Mouse (Mus musculus): ENCODE results near the gene Prr15. TPM values are rescaled to one million over a fixed set of nuclear protein-coding genes. Genes with fewer than 3 reads are reported as not detected.

Prr15 gene
- polyA plus RNA-seq, 1 experiment = 11.2 TPM

- no peak for DNase-seq (ENCODE audit: low read depth)
Observed at GRCm38 (mm10) chr6:54331765-54332164, 6.1 kb downstream of the Prr15 start.

- DNase-seq (ENCODE audit: low read depth) = no peak
Observed at GRCm38 (mm10) chr6:54332203-54332602, 6.6 kb downstream of the Prr15 start.

- no peak for DNase-seq (ENCODE audit: low read depth)
Observed at GRCm38 (mm10) chr6:54333116-54333651, 7.5 kb downstream of the Prr15 start.

- no peak for DNase-seq (ENCODE audit: low read depth)
Observed at GRCm38 (mm10) chr6:54333652-54334396, 8.2 kb downstream of the Prr15 start.

- no peak for DNase-seq (ENCODE audit: low read depth)
Observed at GRCm38 (mm10) chr6:54337321-54337720, 11.7 kb downstream of the Prr15 start.

GRCm38 (mm10) chr6:54341133-54341532, 15.5 kb downstream of the Prr15 start:
- DNase-seq (ENCODE audit: low read depth) = no peak

- DNase-seq (ENCODE audit: low read depth) = no peak
Observed at GRCm38 (mm10) chr6:54342223-54342622, 16.6 kb downstream of the Prr15 start.

GRCm38 (mm10) chr6:54351860-54352259, 26.2 kb downstream of the Prr15 start:
- DNase-seq (ENCODE audit: low read depth) = no peak

- DNase-seq (ENCODE audit: low read depth) = no peak
Observed at GRCm38 (mm10) chr6:54352931-54353690, 27.5 kb downstream of the Prr15 start.

GRCm38 (mm10) chr6:54353698-54354097, 28.1 kb downstream of the Prr15 start:
- no peak for DNase-seq (ENCODE audit: low read depth)

GRCm38 (mm10) chr6:54355626-54356025, 30.0 kb downstream of the Prr15 start:
- DNase-seq (ENCODE audit: low read depth) = no peak

- DNase-seq (ENCODE audit: low read depth) = no peak
Observed at GRCm38 (mm10) chr6:54362526-54363324, 37.1 kb downstream of the Prr15 start.

- DNase-seq (ENCODE audit: low read depth) = no peak
Observed at GRCm38 (mm10) chr6:54364406-54365136, 38.9 kb downstream of the Prr15 start.

GRCm38 (mm10) chr6:54366607-54367006, 41.0 kb downstream of the Prr15 start:
- DNase-seq (ENCODE audit: low read depth) = no peak

GRCm38 (mm10) chr6:54368071-54368470, 42.4 kb downstream of the Prr15 start:
- no peak for DNase-seq (ENCODE audit: low read depth)

GRCm38 (mm10) chr6:54369913-54370542, 44.4 kb downstream of the Prr15 start:
- no peak for DNase-seq (ENCODE audit: low read depth)

GRCm38 (mm10) chr6:54371874-54372273, 46.2 kb downstream of the Prr15 start:
- DNase-seq (ENCODE audit: low read depth) = no peak

GRCm38 (mm10) chr6:54379356-54379755, 53.7 kb downstream of the Prr15 start:
- no peak for DNase-seq (ENCODE audit: low read depth)
